Mouse (Mus musculus): Measurements from ENCODE around the gene Grtp1. TPM values are rescaled to one million over a fixed set of nuclear protein-coding genes. Genes with fewer than 3 reads are reported as not detected.

Gene Grtp1
- total RNA-seq, 2 experiments from 2014 or later: 8.2 to 10.6 TPM

DNA sequence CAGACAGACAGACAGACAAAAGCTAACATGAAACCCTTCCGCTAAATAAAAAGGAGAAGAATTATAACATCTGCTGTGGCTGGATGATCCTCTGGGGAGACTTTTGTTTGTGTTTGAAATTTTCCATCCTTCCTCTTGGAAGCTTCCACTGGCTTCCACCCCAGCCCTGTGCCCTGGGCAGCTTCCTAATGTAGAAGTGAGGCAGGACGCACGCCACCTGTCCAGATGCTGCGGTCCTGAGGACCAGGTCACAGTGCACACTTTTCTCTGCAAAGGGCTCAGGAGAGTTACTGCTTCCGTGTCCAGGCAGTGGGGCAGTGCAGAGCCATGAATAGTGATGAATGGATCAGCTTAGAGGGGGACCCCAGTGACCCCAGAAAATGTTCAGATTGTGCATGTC, 4.9 kb upstream of the Grtp1 start:
- no peak for DNase-seq (ENCODE audit: low spot score in 2 of 2)

DNA sequence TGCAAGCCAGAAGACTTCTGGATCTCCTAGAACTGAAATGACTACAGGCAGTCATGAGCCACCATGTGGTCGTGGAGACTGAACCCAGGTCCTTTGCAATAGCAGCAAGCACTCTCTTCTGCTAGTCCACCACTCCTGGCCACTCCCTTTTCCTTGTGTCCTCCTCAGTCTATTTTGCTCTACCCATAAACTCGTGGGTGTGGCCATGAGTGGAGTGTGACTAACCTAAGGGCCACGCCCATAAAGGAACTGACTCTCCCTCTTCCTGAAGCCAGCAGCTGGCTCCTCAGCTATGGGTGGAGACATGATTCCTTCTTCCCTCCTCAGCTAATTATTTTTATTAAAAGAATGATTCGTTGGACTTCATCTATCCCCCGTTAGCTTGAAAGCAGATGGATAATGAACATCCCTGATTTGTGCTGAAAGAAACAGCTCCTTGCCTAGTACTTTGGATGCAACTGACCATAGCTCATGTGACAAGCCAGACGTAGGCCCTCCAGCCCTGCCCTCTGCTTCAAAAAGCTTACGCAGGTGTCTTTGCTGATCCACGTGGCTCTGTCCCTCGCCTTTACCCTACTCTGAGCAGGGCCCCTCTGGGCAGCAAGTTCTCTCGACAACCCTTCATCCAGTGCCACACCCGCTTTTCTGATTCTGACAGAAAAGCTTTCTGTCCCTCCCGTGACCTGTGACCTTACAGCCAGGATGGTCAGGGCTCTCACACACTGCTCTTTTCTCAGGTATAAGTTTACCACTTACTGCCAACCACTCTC, 4.1 kb upstream of the Grtp1 start:
- no peak for DNase-seq (ENCODE audit: low spot score in 2 of 2)

DNA sequence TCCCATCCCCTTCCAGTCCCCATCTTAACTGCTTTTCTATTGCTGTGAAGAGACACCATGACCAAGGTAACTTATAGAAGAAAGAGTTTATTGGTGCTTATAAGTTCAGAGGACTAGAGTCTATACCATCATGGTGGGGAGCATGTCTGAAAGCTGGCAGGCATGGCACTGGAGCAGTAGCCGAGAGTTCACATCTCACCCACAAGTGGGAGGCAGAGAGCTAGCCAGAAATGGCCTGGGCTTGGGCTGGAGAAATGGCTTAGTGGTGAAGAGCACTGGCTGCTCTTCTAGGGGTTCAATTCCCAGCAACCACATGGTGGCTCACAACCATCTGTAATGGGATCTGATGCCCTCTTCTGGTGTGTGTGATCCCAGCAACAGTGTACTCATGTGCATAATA, 3.1 kb upstream of the Grtp1 start:
- no peak for DNase-seq (ENCODE audit: low spot score in 2 of 2)

DNA sequence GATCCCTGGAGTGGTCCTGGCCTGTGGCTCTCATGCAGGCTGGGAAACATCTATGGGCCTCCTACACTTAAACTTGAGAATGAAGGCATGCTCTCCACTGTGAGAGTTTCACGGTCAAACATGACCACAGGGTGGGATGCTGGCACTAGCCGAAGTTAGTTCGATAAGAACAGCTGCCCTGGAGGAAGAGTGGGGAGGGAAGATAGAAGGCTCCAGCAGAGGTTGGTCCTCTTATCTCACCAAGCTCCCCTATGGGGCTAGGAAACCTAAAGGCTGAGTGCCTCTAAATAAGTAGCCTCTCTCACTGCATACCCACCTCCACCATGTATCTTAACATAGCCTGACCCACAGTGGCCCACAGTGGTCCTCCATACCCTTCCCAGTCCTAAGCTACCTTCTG, 2.4 kb upstream of the Grtp1 start:
- DNase-seq (ENCODE audit: low spot score in 2 of 2): no peak

DNA sequence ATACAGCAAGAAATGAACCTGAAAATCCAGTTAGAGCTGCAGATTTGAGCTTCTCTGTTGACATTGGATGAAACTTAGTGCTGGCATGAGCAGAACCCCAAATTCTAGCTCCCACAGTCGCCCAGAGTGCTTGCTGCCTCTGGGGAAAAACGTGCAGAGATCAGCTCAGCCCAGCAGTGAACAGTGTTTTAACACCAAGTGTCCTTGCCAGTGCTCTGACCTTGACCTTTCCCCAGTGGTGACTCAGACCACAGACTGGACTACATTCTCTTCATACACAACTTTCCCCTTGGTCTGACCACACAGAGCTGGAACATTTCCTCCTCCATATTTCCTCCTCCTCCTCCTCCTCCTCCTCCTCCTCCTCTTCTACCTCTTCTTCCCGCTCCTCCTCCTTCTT, 1.6 kb upstream of the Grtp1 start:
- DNase-seq (ENCODE audit: low spot score in 2 of 2): no peak

GRCm38 (mm10) chr8:13201013-13201334, 554 bp upstream of the Grtp1 start:
- no peak for DNase-seq (ENCODE audit: low spot score in 2 of 2)

GRCm38 (mm10) chr8:13199385-13200061, 897 bp downstream of the Grtp1 start:
- DNase-seq (ENCODE audit: low spot score in 2 of 2): no peak

DNA sequence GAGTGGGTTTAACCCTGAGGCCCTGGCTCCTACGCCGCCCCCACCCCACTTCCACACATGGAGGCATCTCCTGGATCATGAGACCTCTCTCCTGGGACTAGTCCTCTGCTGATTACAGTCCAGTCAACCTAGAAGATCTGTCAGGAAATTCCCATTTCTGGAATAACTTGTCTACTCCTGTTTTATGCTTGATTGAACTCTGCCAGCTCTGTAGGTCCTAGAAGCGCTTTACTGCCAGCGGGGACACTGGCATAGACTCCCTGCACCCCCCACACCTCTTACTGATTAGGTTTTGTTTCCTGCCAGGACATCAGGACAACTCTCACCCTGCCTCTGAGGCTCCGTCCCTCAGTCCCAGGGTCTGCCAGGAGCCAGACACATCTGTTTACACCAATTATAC, 2.9 kb downstream of the Grtp1 start:
- DNase-seq (ENCODE audit: low spot score in 2 of 2): no peak

- no peak for DNase-seq (ENCODE audit: low spot score in 2 of 2)
These were observed 5.6 kb downstream of the Grtp1 start for GRCm38 (mm10) chr8:13194818-13195217.

DNA sequence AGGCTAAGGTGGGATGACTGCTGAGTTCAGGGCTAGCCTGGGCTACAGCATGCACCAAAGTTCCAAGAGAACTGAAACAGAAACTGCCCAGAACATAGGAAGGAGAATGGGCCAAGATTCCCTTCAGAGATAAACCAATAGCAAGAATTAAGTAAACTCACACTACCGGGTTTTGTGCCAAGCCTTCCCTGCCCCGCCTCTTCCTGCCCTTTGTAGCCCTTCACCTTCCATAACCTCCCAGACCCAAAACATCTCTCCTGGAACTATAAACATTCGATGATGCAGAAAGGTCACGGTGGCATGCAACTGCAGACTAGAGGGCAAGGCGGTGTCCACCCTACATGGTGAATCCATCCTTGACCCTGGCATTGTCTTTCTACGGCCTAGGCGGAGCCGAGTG, 10.2 kb downstream of the Grtp1 start:
- no peak for DNase-seq (ENCODE audit: low spot score in 2 of 2)

DNA sequence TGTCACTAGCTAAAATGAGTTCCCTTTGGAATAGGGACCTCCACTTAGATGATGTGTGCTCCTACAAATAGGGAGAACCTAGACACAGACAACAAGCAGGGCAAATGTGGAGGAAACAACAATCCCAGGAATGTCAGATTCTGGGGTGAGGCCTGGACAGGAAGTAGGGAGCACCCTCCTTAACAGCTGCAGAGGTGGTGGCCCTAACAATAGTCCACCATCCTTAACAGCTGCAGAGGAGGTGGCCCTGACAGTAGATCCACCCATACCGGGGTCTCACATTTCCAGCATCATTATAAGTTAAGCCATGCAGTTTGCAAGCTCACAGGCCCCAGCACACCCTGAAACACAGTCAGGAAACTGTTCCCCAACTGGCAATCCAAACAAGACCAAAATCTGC, 11.6 kb downstream of the Grtp1 start:
- DNase-seq (ENCODE audit: low spot score in 2 of 2): no peak

DNA sequence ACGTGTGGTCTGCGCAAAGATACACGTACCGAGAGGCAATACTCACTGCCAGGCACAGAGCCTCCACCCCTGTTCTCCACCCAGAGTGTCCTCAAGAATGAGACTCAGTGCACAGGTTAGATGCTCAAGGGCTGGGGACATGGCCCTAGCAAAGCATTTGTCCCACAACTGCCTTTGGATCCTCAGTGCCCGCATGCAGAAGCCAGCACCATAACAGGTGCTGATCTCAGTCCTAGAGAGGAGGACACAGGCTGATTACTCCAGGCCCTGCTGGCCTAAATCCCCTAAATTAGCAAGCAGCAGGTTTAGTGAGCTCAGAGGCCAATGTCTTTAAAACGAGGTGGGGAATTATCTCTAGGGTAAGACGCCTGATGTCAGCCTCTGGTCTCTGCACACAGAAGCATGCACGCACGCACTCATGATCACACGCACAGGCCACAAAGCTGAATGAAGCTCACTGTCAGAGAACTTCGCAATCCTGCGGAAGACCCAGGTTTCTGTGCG, 12.3 kb downstream of the Grtp1 start:
- no peak for DNase-seq (ENCODE audit: low spot score in 2 of 2)

DNA sequence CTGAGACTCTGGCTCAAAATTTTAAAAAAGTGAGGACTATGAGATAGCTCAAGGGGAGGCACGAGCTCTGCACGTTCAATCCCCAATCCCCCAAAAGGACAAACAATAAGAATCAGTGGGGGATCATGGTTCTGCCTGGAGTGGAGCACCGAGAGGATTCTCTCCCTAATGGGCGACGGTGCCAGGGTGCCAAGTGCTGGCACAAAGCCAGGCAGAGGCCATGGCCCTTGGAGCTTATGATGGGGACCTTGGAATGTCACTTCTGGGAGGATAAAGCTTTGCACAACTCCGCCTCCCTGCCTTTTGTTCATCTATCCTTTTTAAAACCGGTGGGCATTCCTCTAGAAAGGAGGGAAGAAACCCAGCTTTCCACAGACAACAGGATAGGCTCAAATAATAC, 12.8 kb downstream of the Grtp1 start:
- DNase-seq (ENCODE audit: low spot score in 2 of 2): no peak

GRCm38 (mm10) chr8:13187229-13187628, 13.2 kb downstream of the Grtp1 start:
- no peak for DNase-seq (ENCODE audit: low spot score in 2 of 2)

- DNase-seq (ENCODE audit: low spot score in 2 of 2): no peak
These were observed 13.6 kb downstream of the Grtp1 start for GRCm38 (mm10) chr8:13186819-13187218.

DNA sequence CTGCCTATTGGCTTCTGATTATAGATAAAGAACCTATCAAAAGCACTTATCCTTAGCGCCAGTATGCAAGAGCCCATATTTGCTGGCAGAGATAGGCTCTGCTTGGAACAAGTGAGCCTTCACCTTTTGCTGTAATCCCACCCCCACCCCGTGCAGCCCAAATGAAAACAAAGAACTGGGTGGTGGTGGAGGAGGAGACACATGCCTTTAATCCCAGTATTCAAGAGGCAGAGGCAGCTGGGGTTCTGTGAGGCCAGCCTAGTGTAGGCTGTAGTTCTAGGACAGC, 18.8 kb downstream of the Grtp1 start:
- no peak for DNase-seq (ENCODE audit: low spot score in 2 of 2)

DNA sequence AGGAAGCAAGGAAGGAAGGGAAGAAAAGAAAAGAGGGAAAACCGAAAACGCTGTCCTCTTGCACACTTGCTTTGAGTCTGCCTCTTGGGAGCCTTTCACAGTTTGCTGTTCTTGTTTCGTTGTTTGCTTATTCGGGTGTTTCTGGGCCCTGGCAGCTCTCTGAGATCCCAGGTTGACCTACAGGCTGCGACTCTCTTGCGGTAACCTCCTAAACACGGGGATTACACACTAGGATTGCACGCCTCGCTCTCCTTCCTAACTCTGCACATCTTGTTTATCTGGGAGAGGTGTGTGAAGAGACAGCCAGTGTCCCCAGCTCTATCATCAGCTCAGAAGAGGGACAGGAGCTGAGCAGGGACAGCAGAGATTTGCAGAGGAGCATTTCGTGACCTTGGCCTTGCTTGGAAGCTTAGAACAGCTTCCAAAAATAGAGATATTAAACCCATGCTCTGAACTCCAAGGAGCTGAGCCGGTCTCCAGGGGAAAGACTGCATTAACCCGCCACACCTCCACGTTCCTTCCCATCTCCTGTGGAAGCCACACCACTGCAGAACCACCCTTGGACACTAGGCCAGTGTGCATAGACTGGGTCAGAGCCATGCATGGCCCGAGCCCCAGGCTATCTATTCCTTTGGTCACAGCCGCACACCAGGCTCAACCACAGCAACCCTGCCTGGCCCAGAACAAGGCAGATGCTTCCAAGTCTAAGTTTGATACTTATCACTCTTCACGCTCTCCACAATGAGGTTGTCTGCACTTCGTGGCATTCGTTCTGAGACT, 19.3 kb downstream of the Grtp1 start:
- no peak for DNase-seq (ENCODE audit: low spot score in 2 of 2)

DNA sequence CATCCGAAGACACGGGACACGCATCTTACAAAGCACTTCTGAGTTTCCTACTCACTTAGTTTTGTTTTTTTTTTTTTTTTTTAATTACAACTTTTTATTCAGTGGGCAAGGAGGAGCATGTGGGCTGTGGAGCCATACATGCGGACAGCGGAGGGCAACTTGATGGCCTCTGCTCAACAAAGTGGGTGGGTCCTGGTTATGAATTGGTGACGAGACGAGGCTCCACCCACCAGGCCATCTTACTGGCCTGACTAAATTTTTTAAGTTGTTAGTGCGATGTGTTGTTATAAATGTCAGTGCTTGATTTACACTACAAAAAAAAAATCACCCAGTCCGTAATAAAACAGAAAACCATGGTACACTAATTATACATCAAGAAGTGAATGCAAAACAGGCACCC, 20.0 kb downstream of the Grtp1 start:
- no peak for DNase-seq (ENCODE audit: low spot score in 2 of 2)

DNA sequence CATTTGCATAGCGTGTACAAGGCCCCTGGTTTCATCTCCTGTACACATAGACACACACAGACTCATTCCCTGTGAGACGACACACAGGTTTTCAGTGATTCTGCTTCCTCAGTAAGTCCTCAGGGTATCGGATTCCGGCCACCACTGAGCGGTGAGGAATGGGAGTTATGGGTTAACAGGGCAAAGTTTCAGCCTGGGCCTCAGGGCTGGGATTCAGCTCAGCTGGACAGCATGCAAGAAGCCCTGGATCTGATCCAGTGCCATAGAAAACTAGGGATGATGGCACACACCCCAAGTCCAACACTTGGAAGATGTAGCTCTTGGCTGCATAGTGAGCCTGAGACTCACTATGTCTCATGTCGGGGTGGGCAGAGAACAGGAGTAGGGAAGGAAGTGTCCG, 20.5 kb downstream of the Grtp1 start:
- DNase-seq (ENCODE audit: low spot score in 2 of 2): no peak

GRCm38 (mm10) chr8:13179482-13179881, 20.9 kb downstream of the Grtp1 start:
- DNase-seq (ENCODE audit: low spot score in 2 of 2): no peak

- no peak for DNase-seq (ENCODE audit: low spot score in 2 of 2)
These were observed 22.3 kb downstream of the Grtp1 start for GRCm38 (mm10) chr8:13178137-13178536.

DNA sequence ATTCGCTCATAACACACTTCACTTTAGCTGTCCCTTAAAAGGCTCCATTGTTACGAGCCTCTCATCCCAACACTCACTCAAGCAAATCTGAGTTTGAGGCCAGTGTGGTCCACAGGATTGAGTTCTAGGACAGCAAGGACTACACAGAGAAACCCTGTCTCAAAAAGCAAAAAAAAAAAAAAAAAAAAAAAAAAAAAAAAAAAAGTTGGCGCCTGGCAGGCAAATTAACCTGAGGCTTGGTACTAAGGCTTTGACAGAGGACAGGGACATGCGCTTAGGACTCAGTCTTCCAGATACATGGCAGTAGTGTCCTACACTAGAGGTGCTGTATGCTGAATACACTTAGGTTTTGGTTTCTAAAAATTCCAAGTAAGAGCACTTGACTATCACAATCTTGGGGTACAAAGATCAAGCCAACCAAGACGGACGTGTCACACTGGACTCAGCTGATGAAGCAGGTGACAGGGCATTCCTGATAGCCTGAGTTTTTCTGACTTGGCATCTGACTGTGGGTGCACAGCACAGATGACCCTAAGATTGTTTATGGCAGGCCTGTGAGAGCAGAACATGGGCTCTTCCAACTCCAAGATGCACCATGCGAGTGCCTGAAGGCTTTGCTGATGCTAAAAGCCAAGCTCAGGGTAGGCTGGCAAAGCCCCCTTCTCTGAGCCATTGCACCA, 23.1 kb downstream of the Grtp1 start:
- DNase-seq (ENCODE audit: low spot score in 2 of 2): no peak

All from gastrocnemius, postnatal 4 days (tissue).